Comparison of ENCODE assay signal across 8 mouse cellular contexts in genomic region chr5:113993031-113993486, GRCm38 (mm10). TPM values are rescaled to one million over a fixed set of nuclear protein-coding genes. Genes with fewer than 3 reads are reported as not detected.
DNase-seq lines count a peak whose midpoint lies in the region; ATAC-seq and TF ChIP-seq lines count a peak whose summit lies in the region.

No protein-coding gene starts in this region.

- WGBS in forebrain, embryonic 10.5 days = 0% methylated on average over 22 of the region's 22 CpGs
- WGBS in limb, embryonic 12.5 days = 0% methylated on average over 22 of the region's 22 CpGs
- 0% methylated on average over 22 of the region's 22 CpGs for WGBS in midbrain, embryonic 14.5 days

- H3K27ac ChIP-seq in bone marrow macrophage, adult 2 months (ENCODE audit: insufficient read depth, low read depth, low read length) = peak overlapping the region; percentile 53
- peak overlapping the region; percentile 99 for H3K27ac ChIP-seq in forebrain, embryonic 10.5 days
- H3K27ac ChIP-seq in limb, embryonic 12.5 days = peak overlapping the region; percentile 91
- H3K27ac ChIP-seq in midbrain, embryonic 14.5 days (replicated peaks; ENCODE audit: low read depth, low read length) = peak overlapping the region; percentile 96

- H3K9ac ChIP-seq in limb, embryonic 12.5 days (replicated peaks) = peak overlapping the region; percentile 90
- H3K9ac ChIP-seq in midbrain, embryonic 14.5 days (replicated peaks; ENCODE audit: low read length) = peak overlapping the region; percentile 91

- TF ChIP-seq POLR2A in bone marrow macrophage, adult 2 months (IDR thresholded peaks at IDR 0.05; ENCODE audit: borderline replicate concordance, low read depth, low read length) = no peak

- H3K4me2 ChIP-seq in limb, embryonic 12.5 days = peak overlapping the region; percentile 80
- peak overlapping the region; percentile 91 for H3K4me2 ChIP-seq in midbrain, embryonic 14.5 days (ENCODE audit: low read length)

- H3K4me3 ChIP-seq in bone marrow macrophage, adult 2 months (ENCODE audit: insufficient read depth, low read length) = peak overlapping the region; percentile 93
- peak overlapping the region; percentile 84 for H3K4me3 ChIP-seq in forebrain, embryonic 10.5 days
- H3K4me3 ChIP-seq in limb, embryonic 12.5 days (replicated peaks) = peak overlapping the region; percentile 81
- peak overlapping the region; percentile 77 for H3K4me3 ChIP-seq in midbrain, embryonic 14.5 days (replicated peaks; ENCODE audit: low read depth, low read length)

- peaks cover 15% of the 10 kb centered on the region for H3K36me3 ChIP-seq in forebrain, embryonic 10.5 days (replicated peaks)
- peaks cover 9% of the 10 kb centered on the region for H3K36me3 ChIP-seq in limb, embryonic 12.5 days
- peaks cover 4% of the 10 kb centered on the region; the same call in 1 of the 2 replicates for H3K36me3 ChIP-seq in midbrain, embryonic 14.5 days (ENCODE audit: control insufficient read depth, insufficient read depth, low read length)

- DNase-seq in ovary, adult 18-20 months (ENCODE audit: low spot score) = peak; percentile 33
- no peak for DNase-seq in ovary, postnatal 14 days (ENCODE audit: low spot score)
- DNase-seq in forebrain, embryonic 10.5 days (ENCODE audit: extremely low spot score, low spot score) = no peak
- peak; percentile 56 for DNase-seq in heart, postnatal 4 days
- peak; percentile 76 for DNase-seq in midbrain, embryonic 14.5 days
- DNase-seq in thymus, postnatal 0 days (ENCODE audit: low spot score) = peak; percentile 18

- peak; percentile 63; the same call in 1 of the 2 replicates for ATAC-seq in limb, embryonic 12.5 days (ENCODE audit: insufficient number of reproducible peaks, insufficient read depth, low FRiP score, low TSS enrichment, low read depth)
- ATAC-seq in midbrain, embryonic 14.5 days (ENCODE audit: low FRiP score, low TSS enrichment) = no peak; the same call in 1 of the 2 replicates

- peaks cover 13% of the 10 kb centered on the region for H3K4me1 ChIP-seq in bone marrow macrophage, adult 2 months (ENCODE audit: control insufficient read depth, insufficient read depth, low read length)
- H3K4me1 ChIP-seq in forebrain, embryonic 10.5 days = peaks cover 52% of the 10 kb centered on the region
- H3K4me1 ChIP-seq in limb, embryonic 12.5 days (replicated peaks) = peaks cover 25% of the 10 kb centered on the region
- peaks cover 22% of the 10 kb centered on the region for H3K4me1 ChIP-seq in midbrain, embryonic 14.5 days (ENCODE audit: control insufficient read depth, insufficient read depth, low read length)

- no peak for TF ChIP-seq CTCF in bone marrow macrophage, adult 2 months (IDR thresholded peaks at IDR 0.05; ENCODE audit: low read depth, low read length)

- no peaks in the 10 kb centered on the region for H3K9me3 ChIP-seq in forebrain, embryonic 10.5 days
- H3K9me3 ChIP-seq in limb, embryonic 12.5 days = no peaks in the 10 kb centered on the region
- H3K9me3 ChIP-seq in midbrain, embryonic 14.5 days (ENCODE audit: control insufficient read depth, low read length) = no peaks in the 10 kb centered on the region

- no peaks in the 10 kb centered on the region for H3K27me3 ChIP-seq in forebrain, embryonic 10.5 days (ENCODE audit: poor library complexity, severe bottlenecking)
- no peaks in the 10 kb centered on the region for H3K27me3 ChIP-seq in limb, embryonic 12.5 days
- H3K27me3 ChIP-seq in midbrain, embryonic 14.5 days (ENCODE audit: control insufficient read depth, insufficient read depth, low read length) = no peaks in the 10 kb centered on the region

RNA-seq across cellular contexts. Expression of gene Ssh1, which starts 0.6 kb away (rescaled TPM):
- polyA plus RNA-seq in bone marrow macrophage, adult 2 months (2012; ENCODE audit: insufficient read depth, insufficient read length, missing spikeins) = 15.3 and 18.5 TPM in 2 replicates
- polyA plus RNA-seq in forebrain, embryonic 10.5 days (2016; fragmentation: Nextera tagmentation; extraction: Ambion mirVana) = 13.9 and 17.5 TPM in 2 replicates
- total RNA-seq in heart, postnatal 4 days (2021) = 10 to 100 TPM; 24.0 to 25.0 TPM
- polyA plus RNA-seq in limb, embryonic 12.5 days (2016; fragmentation: Nextera tagmentation; extraction: Ambion mirVana) = 16.6 and 17.3 TPM in 2 replicates
- polyA plus RNA-seq in midbrain, embryonic 14.5 days (2014; fragmentation: Nextera tagmentation; extraction: Ambion mirVana) = 15.5 and 22.4 TPM in 2 replicates
- 4.2 and 4.4 TPM in 2 replicates for polyA plus RNA-seq in thymus, postnatal 0 days (2015; fragmentation: Nextera tagmentation; extraction: Ambion mirVana)

RNA-seq across cellular contexts. Expression of gene Dao, which starts 10.4 kb away (rescaled TPM):
- not detected in 2 replicates for polyA plus RNA-seq in bone marrow macrophage, adult 2 months (2012; ENCODE audit: insufficient read depth, insufficient read length, missing spikeins)
- polyA plus RNA-seq in forebrain, embryonic 10.5 days (2016; fragmentation: Nextera tagmentation; extraction: Ambion mirVana) = not detected in 2 replicates
- not detected for total RNA-seq in heart, postnatal 4 days (2021)
- not detected in 2 replicates for polyA plus RNA-seq in limb, embryonic 12.5 days (2016; fragmentation: Nextera tagmentation; extraction: Ambion mirVana)
- not detected in 2 replicates for polyA plus RNA-seq in midbrain, embryonic 14.5 days (2014; fragmentation: Nextera tagmentation; extraction: Ambion mirVana)
- 0.08 and 0.16 TPM in 2 replicates for polyA plus RNA-seq in thymus, postnatal 0 days (2015; fragmentation: Nextera tagmentation; extraction: Ambion mirVana)

Comparison
In these comparisons a context has a peak if more than half of its experiments do, and no peak if none do; other contexts are left out.
1. DNase-seq: peak in ovary, adult 18-20 months (single experiment), heart, postnatal 4 days (single experiment), midbrain, embryonic 14.5 days (single experiment) and thymus, postnatal 0 days (single experiment); none in ovary, postnatal 14 days (single experiment) and forebrain, embryonic 10.5 days (single experiment).
2. Peak in every context shown above with its lines, with median percentiles within 50 percentile points of each other: H3K27ac ChIP-seq and H3K4me3 ChIP-seq.